Mouse (Mus musculus): ENCODE measurements around the gene Slc15a2.

Slc15a2 gene

GRCm38 (mm10) chr16:36784594-36785313, at the start of gene Slc15a2:
Gene Slc15a2 (minus strand): TSS chr16:36784962.
- in situ Hi-C loops (cut with MboI, MseI), result no loop called here

- in situ Hi-C loops (cut with MboI, MseI), result no loop called here
These were observed 44.1 kb upstream of the Slc15a2 start for GRCm38 (mm10) chr16:36828820-36829219.

GRCm38 (mm10) chr16:36828054-36828786, 43.5 kb upstream of the Slc15a2 start, which contains the start of gene Iqcb1:
Gene Iqcb1 (plus strand): TSS chr16:36828385.
- in situ Hi-C loops (cut with MboI, MseI), result no loop called here

- in situ Hi-C loops (cut with MboI, MseI), result no loop called here
These were observed 42.9 kb upstream of the Slc15a2 start for GRCm38 (mm10) chr16:36827611-36828053.

DNA sequence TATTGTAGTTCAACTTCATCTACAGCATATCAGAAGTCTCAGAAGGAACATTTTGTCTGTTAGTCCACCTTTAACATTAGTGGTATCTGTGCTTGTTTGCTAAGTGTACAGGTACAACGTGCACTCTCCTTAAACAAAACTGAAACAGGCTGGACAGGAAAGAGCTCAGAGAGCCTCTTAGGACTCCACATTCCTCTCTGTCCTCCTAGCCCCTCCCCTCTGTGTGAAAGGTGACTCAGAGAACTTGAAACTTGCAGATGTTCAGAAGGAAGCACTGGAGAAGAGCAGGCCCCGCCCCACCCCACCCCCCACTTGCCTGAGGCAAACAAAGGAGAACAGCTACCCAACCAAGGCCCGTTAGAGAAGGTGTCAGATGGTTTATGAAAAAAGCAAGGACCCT, 36.7 kb upstream of the Slc15a2 start:
- in situ Hi-C loops (cut with MboI, MseI), result loop anchor here (25.0 kb wide), 1 partner anchor 734 kb away; no protein-coding TSS in a partner anchor

DNA sequence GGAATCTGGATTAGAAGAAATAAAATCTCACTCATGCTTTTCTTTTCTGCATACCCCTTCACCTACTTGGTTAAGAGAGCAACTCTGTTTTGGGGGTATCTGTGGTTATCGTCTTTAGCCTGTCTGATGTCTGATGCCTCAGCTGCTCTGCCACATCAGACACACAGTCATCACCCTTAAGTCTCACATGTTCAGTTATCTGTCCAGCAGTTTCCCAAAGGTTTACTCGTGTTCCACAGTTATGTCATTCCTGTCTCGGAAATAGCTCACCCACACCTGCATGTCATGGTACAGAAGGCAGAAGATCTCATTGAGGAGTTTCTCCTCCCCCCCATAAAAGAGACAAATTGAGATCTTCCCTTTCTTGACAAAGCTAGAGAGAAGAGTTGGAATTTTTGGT, 36.0 kb upstream of the Slc15a2 start:
- in situ Hi-C loops (cut with MboI, MseI), result loop anchor here (25.0 kb wide), 1 partner anchor 733 kb away; no protein-coding TSS in a partner anchor

DNA sequence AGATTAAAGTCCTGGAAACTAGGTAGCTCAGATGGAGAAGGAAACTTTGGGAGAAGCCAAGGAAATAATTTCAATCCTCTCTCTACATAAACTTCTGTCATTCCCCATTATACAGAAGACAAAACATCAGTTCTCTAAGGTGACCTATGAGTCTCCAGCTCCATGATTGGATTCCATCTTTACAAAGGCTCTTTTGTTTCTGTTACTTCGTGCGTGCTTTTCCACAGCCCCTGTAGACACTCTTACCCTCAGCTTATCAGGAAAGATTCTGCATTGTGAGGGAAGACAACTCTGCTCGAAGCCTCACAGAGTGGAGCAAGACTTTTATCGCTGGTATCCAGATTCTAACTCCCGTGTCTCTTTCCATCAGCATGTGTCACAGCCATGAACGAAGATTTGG, 35.3 kb upstream of the Slc15a2 start:
- in situ Hi-C loops (cut with MboI, MseI), result loop anchor here (25.0 kb wide), 1 partner anchor 733 kb away; no protein-coding TSS in a partner anchor

DNA sequence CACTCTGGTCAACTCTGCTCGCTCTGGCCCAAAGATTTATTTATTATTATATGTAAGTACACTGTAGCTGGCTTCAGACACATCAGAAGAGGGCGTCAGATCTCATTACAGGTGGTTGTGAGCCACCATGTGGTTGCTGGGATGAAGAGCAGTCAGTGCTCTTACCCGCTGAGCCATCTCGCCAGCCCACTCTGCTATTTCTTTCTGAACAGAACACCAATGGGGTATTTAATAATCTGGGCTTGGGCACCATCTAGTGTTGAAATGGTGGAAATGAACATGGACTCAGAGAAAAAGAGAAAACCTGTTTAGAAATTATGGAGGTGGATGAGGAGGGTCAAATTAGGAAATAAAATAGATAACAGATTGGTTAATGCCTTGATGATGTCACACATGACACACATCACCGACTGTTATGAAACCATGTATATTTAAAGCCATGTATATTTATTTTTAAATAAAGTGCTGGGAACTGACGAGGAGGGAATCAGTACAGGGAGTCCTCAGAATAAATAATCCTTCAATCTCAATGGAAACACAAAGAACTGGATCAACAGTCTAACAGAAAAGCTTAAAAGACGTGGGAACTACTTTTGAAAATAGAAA, 32.7 kb upstream of the Slc15a2 start:
- in situ Hi-C loops (cut with MboI, MseI), result loop anchor here (5.0 to 25.0 kb wide), 2 partner anchors 345 to 730 kb away; no protein-coding TSS in a partner anchor

DNA sequence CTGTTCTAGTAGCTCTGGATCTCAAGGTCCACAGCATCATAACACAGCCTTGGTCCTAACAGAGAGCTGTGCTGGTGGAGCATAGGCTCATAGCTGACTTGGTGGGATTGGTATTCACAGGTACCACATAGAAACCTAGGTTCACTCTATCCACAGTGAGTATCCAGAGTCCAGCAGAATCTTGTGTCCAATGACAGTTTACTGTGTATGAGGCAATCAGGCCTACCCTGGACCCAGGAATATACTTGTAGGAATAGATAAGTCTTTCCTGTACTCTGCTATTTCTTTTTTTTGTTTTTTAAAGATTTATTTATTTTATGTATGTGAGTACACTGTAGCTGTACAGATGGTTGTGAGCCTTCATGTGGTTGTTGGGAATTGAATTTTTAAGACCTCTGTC, 32.2 kb upstream of the Slc15a2 start:
- in situ Hi-C loops (cut with MboI, MseI), result loop anchor here (5.0 to 25.0 kb wide), 2 partner anchors 345 to 730 kb away; no protein-coding TSS in a partner anchor

DNA sequence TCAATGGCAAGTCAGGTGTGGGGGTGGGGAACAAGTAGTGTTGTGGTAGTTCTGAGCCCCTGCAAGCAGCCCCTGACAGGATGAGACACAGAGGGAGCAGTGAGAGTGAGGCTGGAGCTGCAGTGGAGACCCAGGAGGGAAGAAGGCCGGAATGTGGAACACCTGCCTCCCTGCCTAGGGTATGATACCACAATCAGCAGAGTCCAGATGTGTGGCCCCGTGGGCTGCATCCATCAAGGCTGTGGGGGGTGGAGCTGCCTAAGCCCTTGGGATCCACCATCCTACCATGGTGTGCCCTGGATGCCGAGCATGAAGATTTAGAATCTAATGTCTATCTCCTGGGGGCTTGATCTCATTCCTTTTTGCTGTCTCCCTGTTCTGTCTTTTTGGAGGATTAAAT, 28.9 kb upstream of the Slc15a2 start:
- in situ Hi-C loops (cut with MboI, MseI), result loop anchor here (5.0 to 25.0 kb wide), 2 partner anchors 91 to 726 kb away; no protein-coding TSS in a partner anchor

- in situ Hi-C loops (cut with MboI, MseI), result loop anchor here (25.0 kb wide), 1 partner anchor 721 kb away; no protein-coding TSS in a partner anchor
These were observed 23.9 kb upstream of the Slc15a2 start for GRCm38 (mm10) chr16:36808616-36809015.

DNA sequence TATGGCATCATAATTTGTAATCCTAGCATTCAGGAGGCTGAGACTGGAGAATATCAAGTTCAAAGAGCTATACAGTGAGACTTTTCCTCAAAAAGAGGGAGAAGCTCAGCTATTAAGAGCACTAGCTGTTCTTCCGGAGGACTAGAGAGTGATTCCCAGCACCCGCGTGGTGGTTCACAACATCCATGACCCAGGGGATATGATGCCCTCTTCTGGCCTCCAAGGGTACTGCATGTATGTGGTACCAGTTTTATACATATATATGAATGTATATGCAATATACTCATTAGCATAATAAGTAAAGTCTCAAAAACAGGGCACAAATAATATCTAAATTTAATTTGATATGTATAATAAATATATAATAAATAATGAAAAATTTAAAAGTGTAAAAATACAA, 17.6 kb upstream of the Slc15a2 start:
- in situ Hi-C loops (cut with MboI, MseI), result loop anchor here (25.0 kb wide), 1 partner anchor 715 kb away; no protein-coding TSS in a partner anchor

- in situ Hi-C loops (cut with MboI, MseI), result no loop called here
These were observed 13.6 kb upstream of the Slc15a2 start for GRCm38 (mm10) chr16:36798334-36798733.

GRCm38 (mm10) chr16:36794976-36795375, 10.2 kb upstream of the Slc15a2 start:
- in situ Hi-C loops (cut with MboI, MseI), result no loop called here

DNA sequence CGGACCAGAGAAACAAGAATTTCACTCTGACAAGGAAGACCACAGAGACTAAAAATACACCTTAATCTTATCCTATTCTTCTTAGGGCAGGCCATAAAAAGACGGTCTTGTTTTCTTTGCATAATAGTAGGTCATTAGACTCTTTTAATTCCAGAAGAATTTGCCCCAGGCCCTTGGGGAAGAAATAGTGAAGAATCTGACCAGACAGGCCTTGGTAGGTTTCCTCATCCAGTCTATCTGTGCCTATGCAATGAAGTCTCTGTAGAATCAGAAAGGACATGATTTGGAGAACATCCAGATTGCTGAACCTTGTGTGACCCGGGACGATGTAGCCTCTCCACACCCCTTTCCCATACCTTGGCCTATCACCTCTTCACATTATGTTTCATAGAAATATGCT, 5.4 kb upstream of the Slc15a2 start:
- in situ Hi-C loops (cut with MboI, MseI), result no loop called here

GRCm38 (mm10) chr16:36786466-36786865, 1.7 kb upstream of the Slc15a2 start:
- in situ Hi-C loops (cut with MboI, MseI), result no loop called here

DNA sequence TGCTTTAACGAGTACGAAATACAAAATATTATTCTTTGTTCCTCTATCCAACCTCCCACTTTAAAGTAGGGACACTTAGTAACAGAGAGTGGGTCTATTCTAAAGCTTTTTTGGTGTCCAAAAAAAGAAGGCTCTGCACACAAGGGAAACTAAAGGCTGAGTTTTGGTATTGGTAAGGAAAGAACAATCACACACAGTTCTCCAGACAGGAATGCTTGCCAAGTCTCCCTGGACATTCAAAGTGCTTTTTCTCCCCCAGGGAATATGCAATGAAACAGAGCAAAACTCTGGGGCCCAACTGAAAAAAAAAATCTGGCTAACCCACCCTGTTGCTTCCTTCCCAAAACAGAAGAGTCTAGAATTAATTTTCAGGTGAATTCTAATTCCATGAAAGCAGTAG, 616 bp downstream of the Slc15a2 start:
- in situ Hi-C loops (cut with MboI, MseI), result no loop called here

DNA sequence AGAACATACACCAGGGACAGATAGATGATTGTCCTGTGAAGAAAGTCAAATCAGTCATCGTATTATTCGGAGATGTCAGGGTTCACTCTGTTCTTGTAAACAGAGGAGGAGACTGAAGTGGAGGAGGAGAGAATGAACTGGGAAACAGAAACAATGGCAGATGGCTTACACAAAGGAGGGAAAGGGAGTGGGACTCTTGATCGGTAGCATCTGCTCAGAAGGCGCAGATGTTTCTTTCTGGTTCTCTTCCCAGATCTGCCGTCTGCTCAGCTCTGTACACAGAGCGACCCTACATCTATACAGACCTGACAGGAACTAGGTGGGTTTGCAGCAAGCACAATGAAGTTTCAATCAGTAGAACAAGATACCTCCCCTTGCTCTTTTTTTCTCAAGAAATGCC, 9.1 kb downstream of the Slc15a2 start:
- in situ Hi-C loops (cut with MboI, MseI), result no loop called here

DNA sequence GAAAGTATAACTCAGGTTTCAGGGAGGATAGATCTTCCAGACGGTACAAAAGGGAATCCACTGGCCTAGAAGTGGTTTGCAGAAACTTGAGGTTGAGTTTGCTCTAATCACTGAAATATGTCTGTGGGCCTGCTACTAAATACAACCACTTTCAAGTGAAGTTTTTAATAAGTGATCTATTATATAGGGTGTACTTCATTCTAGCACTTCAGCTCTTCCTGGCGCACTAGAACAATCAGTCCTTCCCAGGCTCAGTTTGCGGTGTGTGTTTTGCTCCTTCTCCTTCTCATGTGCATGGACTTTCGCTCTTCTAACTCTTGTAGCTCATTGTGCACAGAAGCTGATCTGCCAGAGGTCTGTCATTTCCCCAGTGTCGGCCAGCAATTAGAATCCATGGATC, 11.8 kb downstream of the Slc15a2 start:
- in situ Hi-C loops (cut with MboI, MseI), result no loop called here

GRCm38 (mm10) chr16:36771703-36772102, 13.1 kb downstream of the Slc15a2 start:
- in situ Hi-C loops (cut with MboI, MseI), result no loop called here

GRCm38 (mm10) chr16:36771244-36771643, 13.5 kb downstream of the Slc15a2 start:
- in situ Hi-C loops (cut with MboI, MseI), result no loop called here

GRCm38 (mm10) chr16:36770830-36771229, 13.9 kb downstream of the Slc15a2 start:
- in situ Hi-C loops (cut with MboI, MseI), result no loop called here

Measured in T-helper 2 cell (primary cell).